ENCODE assay signal across 24 mouse cellular contexts in genomic region chr8:88236666-88237065, GRCm38 (mm10). TPM values are rescaled to one million over a fixed set of nuclear protein-coding genes. Genes with fewer than 3 reads are reported as not detected.
A peak's percentile ranks its signal among the peaks of the same experiment; 100 is the strongest.
DNase-seq lines count a peak whose midpoint lies in the region; ATAC-seq and TF ChIP-seq lines count a peak whose summit lies in the region.
"Had no signal": no experiment of that assay in that cellular context is flagged by ENCODE, and none has a peak within 500 bp of the region (broad histone marks: within the 10 kb centered on the region; RNA-seq: fewer than 3 reads in every experiment).

No protein-coding gene starts in this region.

- H3K79me2 ChIP-seq in liver, adult 2 months (ENCODE audit: control insufficient read depth, insufficient read depth, low read length): peaks cover 54% of the 10 kb centered on the region

- ATAC-seq in liver, embryonic 12.5 days: no peak
- ATAC-seq in midbrain, embryonic 11.5 days (ENCODE audit: low FRiP score): no peak
- ATAC-seq in midbrain, embryonic 15.5 days (replicated peaks): no peak
- no peak for ATAC-seq in frontal cortex, adult (ENCODE audit: low TSS enrichment)
- ATAC-seq: activated CD4-positive, CD25-positive, alpha-beta regulatory T cell, adult 4 months; CD4-positive, CD25-positive, alpha-beta regulatory T cell, adult 4 months; forebrain, embryonic 13.5 days; forebrain, embryonic 15.5 days; forebrain, postnatal 0 days; Patski had no signal

- no peak overlapping the region for H3K4me3 ChIP-seq in liver, adult 2 months (ENCODE audit: insufficient read depth, low read depth, low read length)
- no peak overlapping the region for H3K4me3 ChIP-seq in liver, embryonic 12.5 days
- no peak overlapping the region for H3K4me3 ChIP-seq in midbrain, embryonic 11.5 days (ENCODE audit: low read depth, low read length)
- H3K4me3 ChIP-seq in midbrain, embryonic 15.5 days: no peak overlapping the region
- H3K4me3 ChIP-seq: embryonic facial prominence, embryonic 10.5 days; embryonic facial prominence, embryonic 12.5 days; forebrain, embryonic 13.5 days; forebrain, embryonic 15.5 days had no signal

- H3K36me3 ChIP-seq in liver, adult 2 months (ENCODE audit: control insufficient read depth, insufficient read depth, low read length): no peaks in the 10 kb centered on the region; the same call in 1 of the 2 replicates
- no peaks in the 10 kb centered on the region for H3K36me3 ChIP-seq in liver, embryonic 12.5 days
- no peaks in the 10 kb centered on the region for H3K36me3 ChIP-seq in midbrain, embryonic 11.5 days (ENCODE audit: control insufficient read depth, insufficient read depth, low read length)
- no peaks in the 10 kb centered on the region for H3K36me3 ChIP-seq in midbrain, embryonic 15.5 days (replicated peaks)
- H3K36me3 ChIP-seq: embryonic facial prominence, embryonic 10.5 days; embryonic facial prominence, embryonic 12.5 days; forebrain, embryonic 15.5 days had no signal

- no peaks in the 10 kb centered on the region for H3K27me3 ChIP-seq in liver, adult 2 months (ENCODE audit: control insufficient read depth, insufficient read depth, low read length)
- H3K27me3 ChIP-seq in liver, embryonic 12.5 days (replicated peaks): no peaks in the 10 kb centered on the region
- no peaks in the 10 kb centered on the region for H3K27me3 ChIP-seq in midbrain, embryonic 11.5 days (ENCODE audit: control insufficient read depth, insufficient read depth, low read length)
- no peaks in the 10 kb centered on the region for H3K27me3 ChIP-seq in midbrain, embryonic 15.5 days (replicated peaks)
- H3K27me3 ChIP-seq: CH12.LX; embryonic facial prominence, embryonic 12.5 days; forebrain, embryonic 13.5 days; forebrain, embryonic 15.5 days; Patski had no signal

- no peaks in the 10 kb centered on the region for H3K9me3 ChIP-seq in liver, embryonic 12.5 days (replicated peaks)
- H3K9me3 ChIP-seq in midbrain, embryonic 11.5 days (ENCODE audit: control insufficient read depth, low read length): no peaks in the 10 kb centered on the region
- no peaks in the 10 kb centered on the region for H3K9me3 ChIP-seq in midbrain, embryonic 15.5 days
- H3K9me3 ChIP-seq: embryonic facial prominence, embryonic 10.5 days; embryonic facial prominence, embryonic 12.5 days; forebrain, embryonic 13.5 days; forebrain, embryonic 15.5 days; G1E had no signal

- TF ChIP-seq CTCF in liver, adult 2 months (IDR thresholded peaks at IDR 0.05; ENCODE audit: low read depth, low read length): no peak

- H3K27ac ChIP-seq in liver, adult 2 months (replicated peaks; ENCODE audit: insufficient read depth, low read depth, low read length): peak overlapping the region; percentile 4; the same call in 1 of the 2 replicates
- no peak overlapping the region for H3K27ac ChIP-seq in liver, embryonic 12.5 days
- H3K27ac ChIP-seq in midbrain, embryonic 11.5 days (ENCODE audit: low read depth, low read length): no peak overlapping the region
- no peak overlapping the region for H3K27ac ChIP-seq in midbrain, embryonic 15.5 days
- H3K27ac ChIP-seq: embryonic facial prominence, embryonic 10.5 days; embryonic facial prominence, embryonic 12.5 days; forebrain, embryonic 13.5 days; forebrain, embryonic 15.5 days had no signal

- peaks cover 20% of the 10 kb centered on the region for H3K4me1 ChIP-seq in liver, adult 2 months (ENCODE audit: control insufficient read depth, insufficient read depth, low read length)
- peaks cover 32% of the 10 kb centered on the region for H3K4me1 ChIP-seq in liver, embryonic 12.5 days
- no peaks in the 10 kb centered on the region for H3K4me1 ChIP-seq in midbrain, embryonic 11.5 days (ENCODE audit: control insufficient read depth, insufficient read depth, low read length)
- no peaks in the 10 kb centered on the region; the same call in 1 of the 2 replicates for H3K4me1 ChIP-seq in midbrain, embryonic 15.5 days
- H3K4me1 ChIP-seq: embryonic facial prominence, embryonic 10.5 days; embryonic facial prominence, embryonic 12.5 days; forebrain, embryonic 13.5 days; forebrain, embryonic 15.5 days had no signal

- H3K4me2 ChIP-seq in liver, embryonic 12.5 days: no peak overlapping the region
- no peak overlapping the region for H3K4me2 ChIP-seq in midbrain, embryonic 11.5 days
- no peak overlapping the region for H3K4me2 ChIP-seq in midbrain, embryonic 15.5 days
- H3K4me2 ChIP-seq: embryonic facial prominence, embryonic 12.5 days; forebrain, embryonic 13.5 days; forebrain, embryonic 15.5 days had no signal

- WGBS in liver, adult 2 months: 15% methylated on average over 2 of the region's 2 CpGs
- 76% methylated on average over 2 of the region's 2 CpGs for WGBS in liver, embryonic 12.5 days (ENCODE audit: insufficient replicate concordance)
- WGBS in midbrain, embryonic 11.5 days: 70% methylated on average over 2 of the region's 2 CpGs
- WGBS in midbrain, embryonic 15.5 days: 72% methylated on average over 2 of the region's 2 CpGs

- no peak for TF ChIP-seq POLR2A in liver, adult 2 months (IDR thresholded peaks at IDR 0.05; ENCODE audit: extremely low read depth, insufficient read depth, low read length)

- DNase-seq in liver, adult 2 months (ENCODE audit: extremely low read depth, low read depth, low spot score): peak; percentile 66
- peak; percentile 65 for DNase-seq in midbrain, embryonic 11.5 days (ENCODE audit: low spot score, missing footprints)
- DNase-seq: adrenal gland, adult 8-10 months; adrenal gland, postnatal 14 days; adrenal gland, postnatal 36 days; B cell, adult 2 months; cerebellum, adult 11-12 months; cerebellum, adult 2 months; cerebellum, adult 9-10 months; cerebellum, postnatal 10 days; cerebellum, postnatal 25 days; forebrain, postnatal 0 days had no signal

- H3K9ac ChIP-seq in liver, adult 2 months (ENCODE audit: low read depth, low read length): no peak overlapping the region
- H3K9ac ChIP-seq in liver, embryonic 12.5 days: no peak overlapping the region
- no peak overlapping the region for H3K9ac ChIP-seq in midbrain, embryonic 11.5 days (ENCODE audit: low read length)
- no peak overlapping the region for H3K9ac ChIP-seq in midbrain, embryonic 15.5 days
- H3K9ac ChIP-seq: embryonic facial prominence, embryonic 12.5 days; forebrain, embryonic 13.5 days; forebrain, embryonic 15.5 days; forebrain, postnatal 0 days had no signal

RNA-seq across cellular contexts. Expression of gene Adcy7, which starts 35.5 kb away (rescaled TPM):
- total RNA-seq in liver, adult 2 months (2014; rRNA removed): 2.1 and 2.6 TPM in 2 replicates
- polyA plus RNA-seq in liver, adult 2 months (2012; rRNA removed): 1.0 and 1.6 TPM in 2 replicates
- polyA plus RNA-seq in liver, embryonic 12.5 days (2016; fragmentation: Nextera tagmentation; extraction: Ambion mirVana): 38.0 and 41.6 TPM in 2 replicates
- 1.8 and 2.1 TPM in 2 replicates for polyA plus RNA-seq in midbrain, embryonic 11.5 days (2014; fragmentation: Nextera tagmentation; extraction: Ambion mirVana)
- 4.1 and 4.3 TPM in 2 replicates for polyA plus RNA-seq in midbrain, embryonic 15.5 days (2015; fragmentation: Nextera tagmentation; extraction: Ambion mirVana)

RNA-seq across cellular contexts. Expression of gene Tent4b, which starts 37.7 kb away (rescaled TPM):
- total RNA-seq in liver, adult 2 months (2014; rRNA removed): 22.4 and 23.7 TPM in 2 replicates
- polyA plus RNA-seq in liver, adult 2 months (2012; rRNA removed): 17.3 and 18.0 TPM in 2 replicates
- polyA plus RNA-seq in liver, embryonic 12.5 days (2016; fragmentation: Nextera tagmentation; extraction: Ambion mirVana): 8.7 TPM in 2 replicates
- 12.5 and 15.0 TPM in 2 replicates for polyA plus RNA-seq in midbrain, embryonic 11.5 days (2014; fragmentation: Nextera tagmentation; extraction: Ambion mirVana)
- polyA plus RNA-seq in midbrain, embryonic 15.5 days (2015; fragmentation: Nextera tagmentation; extraction: Ambion mirVana): 10.4 and 11.2 TPM in 2 replicates
